ENCODE assay signal across 25 mouse cellular contexts in genomic region chr8:11067450-11067849, GRCm38 (mm10).
"Had no signal": no experiment of that assay in that cellular context is flagged by ENCODE, and none has a peak within 500 bp of the region (broad histone marks: within the 10 kb centered on the region; RNA-seq: fewer than 3 reads in every experiment).

No protein-coding gene starts in this region.

- H3K9ac ChIP-seq: heart, embryonic 12.5 days; hindbrain, embryonic 13.5 days; hindbrain, embryonic 15.5 days; kidney, embryonic 15.5 days; limb, embryonic 13.5 days; limb, embryonic 15.5 days; liver, embryonic 12.5 days; liver, embryonic 14.5 days had no signal

- ATAC-seq: hindbrain, postnatal 0 days; intestine, embryonic 16.5 days; liver, embryonic 12.5 days had no signal

- H3K9me3 ChIP-seq: heart, embryonic 12.5 days; hindbrain, embryonic 13.5 days; hindbrain, embryonic 15.5 days; kidney, embryonic 15.5 days; limb, embryonic 13.5 days; limb, embryonic 15.5 days; liver, embryonic 12.5 days had no signal

- H3K4me2 ChIP-seq: heart, embryonic 12.5 days; hindbrain, embryonic 13.5 days; hindbrain, embryonic 15.5 days; kidney, embryonic 15.5 days; limb, embryonic 13.5 days; limb, embryonic 15.5 days; liver, embryonic 12.5 days had no signal

- H3K27me3 ChIP-seq: hindbrain, embryonic 13.5 days; hindbrain, embryonic 15.5 days; limb, embryonic 15.5 days had no signal

- H3K4me1 ChIP-seq: hindbrain, embryonic 13.5 days; hindbrain, embryonic 15.5 days; limb, embryonic 13.5 days; limb, embryonic 15.5 days; liver, embryonic 12.5 days had no signal

- H3K4me3 ChIP-seq: gastrocnemius, adult 2 months; heart, adult 2 months; heart, embryonic 12.5 days; hindbrain, embryonic 13.5 days; hindbrain, embryonic 15.5 days; kidney, embryonic 15.5 days; layer of hippocampus, adult 2 months; left cerebral cortex, adult 2 months; limb, embryonic 13.5 days; limb, embryonic 15.5 days; liver, embryonic 12.5 days had no signal

- H3K36me3 ChIP-seq: heart, embryonic 12.5 days; hindbrain, embryonic 13.5 days; hindbrain, embryonic 15.5 days; kidney, embryonic 15.5 days; limb, embryonic 13.5 days; limb, embryonic 15.5 days; liver, embryonic 12.5 days had no signal

- DNase-seq: gastrocnemius, adult 2 months; gastrocnemius, postnatal 10 days; gastrocnemius, postnatal 25 days; heart, adult 11 months; heart, adult 2 months; heart, postnatal 10 days; kidney, adult 11 months; kidney, adult 2 months; kidney, adult 9 months; kidney, postnatal 14 days; kidney, postnatal 36 days; left cerebral cortex, postnatal 4 days had no signal

- H3K27ac ChIP-seq: gastrocnemius, adult 2 months; heart, adult 2 months; hindbrain, embryonic 13.5 days; hindbrain, embryonic 15.5 days; hindbrain, postnatal 0 days; kidney, embryonic 15.5 days; kidney, postnatal 0 days; layer of hippocampus, adult 2 months; left cerebral cortex, adult 2 months; limb, embryonic 13.5 days; limb, embryonic 15.5 days; liver, embryonic 12.5 days; liver, embryonic 14.5 days had no signal
